Mouse (Mus musculus) frontal cortex, postnatal 14 days (tissue): ENCODE results near the gene Nlgn1.

Experiments used
- DNase-seq, 2 experiments: peaks; one replicate each; pipeline ENCODE4 v3.0.0; 2022; ENCODE audit warnings: low spot score in 2 of 2

Gene Nlgn1

DNA sequence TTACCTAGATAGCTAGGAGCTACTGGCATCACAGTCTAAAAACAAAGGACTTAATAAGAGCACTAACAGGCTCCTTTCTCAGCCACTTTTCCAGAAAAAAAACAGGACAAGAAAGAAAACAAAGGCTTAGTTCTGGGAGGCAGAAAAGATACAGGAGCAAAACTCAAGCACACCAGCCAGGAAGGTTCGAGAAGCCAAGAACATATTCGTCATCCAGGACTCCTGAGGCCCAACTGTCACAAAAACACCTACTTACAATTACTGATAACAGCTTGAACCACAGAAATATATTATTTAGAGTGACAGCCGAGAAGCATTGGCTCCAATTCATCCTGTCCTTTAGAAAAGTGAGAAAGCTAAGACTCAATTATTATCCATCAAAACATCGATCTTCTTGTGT lies 281.5 kb downstream of the Nlgn1 start:
- no peak for DNase-seq

GRCm38 (mm10) chr3:26042966-26043365 lies 289.3 kb downstream of the Nlgn1 start:
- DNase-seq: no peak

DNA sequence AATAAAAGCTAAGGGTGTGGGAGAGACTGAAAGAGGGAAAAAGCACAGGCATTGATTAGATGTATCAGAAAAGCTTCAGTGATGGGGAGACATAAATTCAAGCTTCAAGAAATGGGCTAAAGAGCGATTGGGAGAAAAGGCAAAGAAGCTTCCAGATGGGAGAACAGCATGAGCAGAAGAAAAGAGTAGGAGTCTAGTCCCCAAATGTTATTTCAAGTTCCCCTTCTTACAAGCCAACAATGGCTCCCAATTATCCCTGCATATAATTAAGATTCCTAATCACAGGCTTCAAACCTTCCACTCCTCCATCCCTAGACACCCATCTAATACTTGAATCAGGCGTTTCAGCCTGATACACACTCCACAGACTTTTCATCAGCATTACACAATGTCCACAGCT lies 292.6 kb downstream of the Nlgn1 start:
- no peak for DNase-seq

GRCm38 (mm10) chr3:26026025-26026424 lies 306.2 kb downstream of the Nlgn1 start:
- DNase-seq: no peak

GRCm38 (mm10) chr3:26023217-26023616 lies 309.0 kb downstream of the Nlgn1 start:
- DNase-seq: no peak

DNA sequence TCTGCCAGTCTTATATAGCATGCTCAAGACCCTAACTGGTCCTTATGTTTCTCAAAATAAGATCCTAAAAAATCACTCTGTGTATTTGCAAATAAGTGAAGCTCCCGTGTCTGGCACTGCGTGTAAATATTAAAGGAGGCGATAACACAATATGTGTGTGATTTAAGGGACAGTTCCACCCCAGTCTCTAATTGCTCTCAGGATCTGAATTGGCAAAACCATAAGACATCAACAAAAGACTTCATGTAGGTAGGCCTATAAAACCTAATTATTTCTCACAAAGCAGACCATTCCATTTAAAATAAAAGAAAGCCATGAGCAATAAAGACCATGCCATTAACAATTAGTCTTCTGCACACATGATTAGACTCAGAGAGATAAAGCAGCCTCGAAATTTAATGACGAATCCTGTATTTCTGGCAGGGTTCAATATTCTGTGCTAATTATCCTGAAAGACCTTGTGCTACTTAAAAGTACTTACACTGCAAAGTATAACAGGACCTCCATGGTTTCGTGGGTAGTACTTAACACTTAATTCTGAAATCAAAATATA lies 310.6 kb downstream of the Nlgn1 start:
- DNase-seq: no peak

DNA sequence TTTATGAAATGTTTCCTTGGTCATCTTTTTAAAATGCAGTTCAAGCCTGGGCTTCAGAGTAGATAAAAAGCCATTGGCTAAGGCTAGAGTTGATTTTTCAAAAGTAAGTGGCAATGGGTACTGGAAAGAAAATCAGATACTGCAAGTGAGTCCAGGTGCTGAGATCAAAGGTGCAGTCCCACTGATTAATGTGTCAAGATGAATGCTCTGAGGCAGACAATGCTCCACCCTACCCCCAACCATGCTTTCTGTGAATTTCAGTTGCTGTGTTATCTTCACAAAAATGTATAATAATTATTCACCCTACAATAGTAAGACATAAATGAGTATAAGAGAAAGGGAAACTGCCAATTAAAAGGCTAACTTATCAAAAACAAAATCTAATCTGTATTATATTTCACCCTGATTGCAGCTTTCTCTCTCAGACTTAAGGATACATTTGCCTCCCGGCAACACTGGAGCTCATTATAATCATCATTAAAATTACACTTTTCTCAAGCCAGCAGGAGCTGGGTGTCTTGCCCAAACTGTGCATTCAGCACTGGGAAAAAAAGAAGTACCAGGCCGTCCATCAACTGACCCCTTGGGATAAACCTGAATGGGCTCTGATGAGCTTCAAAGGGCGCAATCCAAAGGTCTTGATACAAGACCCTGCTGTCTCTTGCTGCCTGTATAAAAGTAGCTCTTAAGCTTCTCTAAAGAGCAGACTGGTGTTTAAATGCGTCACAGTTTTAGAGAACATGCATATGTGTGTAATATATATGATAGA lies 320.8 kb downstream of the Nlgn1 start:
- no peak for DNase-seq

DNA sequence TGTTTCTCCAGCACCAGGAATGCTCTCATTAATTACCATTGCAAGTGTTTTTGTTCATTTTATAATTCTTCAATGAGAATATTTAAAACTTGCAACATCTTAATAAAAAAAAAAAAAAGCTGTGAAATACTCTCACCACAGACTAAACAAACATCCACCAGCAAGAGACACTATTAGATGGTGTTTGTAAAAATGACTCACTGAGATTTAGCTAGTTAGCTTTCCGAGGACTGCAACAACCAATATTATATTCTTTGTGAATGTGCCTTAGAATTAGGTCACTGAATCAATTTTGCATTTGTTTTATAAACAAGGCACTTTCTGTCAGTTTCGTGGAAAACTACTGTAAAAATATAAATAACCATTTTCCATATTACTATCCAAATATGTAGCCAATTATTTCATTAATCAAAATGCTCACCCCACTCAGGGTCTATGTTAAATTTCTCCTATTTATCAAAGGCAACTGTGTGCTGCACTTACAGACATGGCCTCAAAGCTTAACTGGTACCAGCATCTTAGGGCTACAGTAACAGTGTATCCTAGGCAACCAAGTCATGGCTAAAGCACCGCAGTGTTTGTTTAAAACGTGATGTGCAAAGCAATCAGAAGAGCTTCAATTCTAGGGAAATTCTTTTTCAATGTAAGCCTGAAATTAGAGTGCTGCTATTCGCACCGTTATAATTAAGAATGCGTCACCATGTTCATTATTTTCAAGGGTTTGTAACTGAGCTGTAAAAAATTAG lies 329.2 kb downstream of the Nlgn1 start:
- no peak for DNase-seq

- DNase-seq: no peak
Observed at GRCm38 (mm10) chr3:26002367-26002766, 329.9 kb downstream of the Nlgn1 start.

DNA sequence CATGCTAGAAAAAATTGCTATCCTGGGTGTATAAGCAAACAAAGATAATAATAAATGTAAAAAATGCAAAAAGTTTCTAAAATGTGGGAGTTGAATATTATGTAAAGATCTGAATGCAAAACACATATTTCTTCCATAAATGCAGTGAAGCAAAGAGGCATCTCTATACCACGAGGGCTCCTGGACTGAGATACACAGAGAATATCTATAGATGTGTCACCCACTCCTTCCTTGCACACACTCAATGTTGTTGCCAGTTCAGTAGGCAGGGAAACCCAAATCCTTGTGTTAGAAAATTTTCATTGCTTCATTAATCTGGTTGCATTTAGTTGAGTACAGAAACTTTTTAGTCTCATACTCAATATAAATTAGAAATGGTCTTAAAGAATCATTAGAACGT lies 364.7 kb downstream of the Nlgn1 start:
- DNase-seq: no peak

DNA sequence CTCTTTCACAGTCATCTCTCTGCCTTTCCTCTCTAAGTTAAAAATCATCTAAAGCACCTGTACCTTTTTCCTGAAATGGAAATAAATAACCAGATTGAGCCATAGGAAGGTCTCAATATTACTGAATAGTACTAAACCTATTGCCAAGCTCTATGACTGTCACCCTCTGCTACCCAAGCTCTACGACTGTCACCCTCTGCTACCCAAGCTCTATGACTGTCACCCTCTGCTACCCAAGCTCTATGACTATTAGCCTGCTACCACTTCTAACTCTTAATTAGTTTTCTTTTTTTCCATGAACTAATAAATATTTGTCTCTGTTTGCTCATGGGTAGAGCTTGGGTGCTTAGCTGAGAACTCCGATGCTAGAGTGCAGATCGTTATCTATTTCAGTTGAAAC lies 368.0 kb downstream of the Nlgn1 start:
- DNase-seq: no peak

DNA sequence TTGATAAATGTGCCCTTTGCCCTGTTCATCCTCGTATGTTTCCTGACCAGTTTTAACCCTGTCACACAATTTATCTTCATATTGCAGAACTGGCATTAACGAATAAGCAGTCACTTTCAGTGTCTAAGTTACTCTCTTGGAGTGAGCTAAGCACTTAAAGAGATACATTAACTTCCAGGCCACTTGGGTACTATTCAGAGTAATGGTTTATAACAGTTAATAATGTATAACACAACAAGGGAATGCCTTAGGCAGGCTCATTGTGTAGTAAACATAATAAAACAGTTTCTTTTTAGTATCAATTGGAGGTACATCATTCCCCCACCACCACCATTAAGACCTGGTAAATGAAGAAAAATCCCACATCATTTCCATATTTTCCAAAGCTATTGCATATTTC lies 368.7 kb downstream of the Nlgn1 start:
- no peak for DNase-seq

- DNase-seq: no peak
Observed at GRCm38 (mm10) chr3:25916535-25916934, 415.7 kb downstream of the Nlgn1 start.

DNA sequence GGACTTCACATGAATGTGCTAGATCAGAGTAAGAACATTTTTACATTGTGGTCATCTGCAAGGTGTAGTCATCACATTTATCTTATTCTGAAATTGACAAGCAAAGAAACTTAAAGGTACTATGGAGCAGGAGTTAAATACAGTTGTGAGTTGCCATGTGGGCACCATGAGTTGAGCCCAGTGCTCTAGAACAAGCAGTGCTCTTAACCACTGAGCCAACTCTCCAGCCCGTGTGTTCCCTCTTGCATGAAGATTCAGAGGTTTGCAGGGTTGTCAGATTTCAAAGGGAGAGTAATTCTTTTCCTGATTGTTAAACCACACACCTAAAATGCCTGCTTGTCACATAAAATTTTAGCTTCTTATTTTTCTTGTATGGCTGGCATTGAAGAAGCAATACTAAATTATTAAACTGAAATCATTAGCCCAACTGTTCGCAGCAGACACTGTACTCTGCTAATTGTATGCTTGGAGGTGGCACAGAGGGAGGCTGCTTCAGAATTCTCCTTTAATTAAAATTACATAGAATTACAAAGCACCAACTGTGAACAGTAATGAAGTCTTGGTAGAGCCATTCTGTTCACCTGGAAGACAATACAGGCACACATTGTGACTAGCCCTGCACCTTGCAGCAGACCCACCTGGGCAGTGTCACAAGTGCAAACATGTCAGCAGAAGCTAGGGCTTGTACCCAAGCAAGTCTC lies 417.7 kb downstream of the Nlgn1 start:
- DNase-seq: no peak

DNA sequence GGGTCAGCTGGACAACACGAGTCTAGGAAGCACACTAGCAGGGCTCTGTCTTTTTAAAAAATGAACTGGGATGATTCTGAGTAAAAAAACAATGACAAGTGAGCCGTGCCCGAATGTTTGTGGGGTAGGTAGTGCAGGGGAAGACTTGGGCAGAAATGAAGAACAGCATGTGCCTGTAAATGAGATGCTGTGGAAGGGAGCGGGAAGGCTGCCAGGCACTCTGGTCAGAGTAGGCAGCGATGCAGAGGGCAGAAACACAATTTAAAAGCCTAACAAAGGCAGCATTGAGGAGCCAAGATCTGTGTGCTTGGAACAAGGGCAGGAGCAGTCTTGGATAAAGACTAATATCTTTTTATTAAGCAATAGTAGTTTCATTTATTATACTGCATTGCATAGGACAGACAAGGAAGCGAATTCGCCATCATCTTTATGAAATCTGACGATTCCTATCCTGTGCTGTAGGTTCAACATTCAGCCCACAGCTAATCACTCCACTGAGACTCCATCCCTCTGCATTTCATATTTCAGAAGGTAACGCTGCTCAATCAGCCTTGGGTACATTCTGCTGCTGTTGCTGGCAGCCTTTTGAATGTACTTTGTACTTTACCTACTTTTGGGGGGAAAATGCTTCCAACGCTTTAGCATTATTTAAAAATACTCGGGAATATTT lies 429.0 kb downstream of the Nlgn1 start:
- peak; percentile 23 to 61 for DNase-seq

GRCm38 (mm10) chr3:25897456-25897855 lies 434.8 kb downstream of the Nlgn1 start:
- DNase-seq: no peak

DNA sequence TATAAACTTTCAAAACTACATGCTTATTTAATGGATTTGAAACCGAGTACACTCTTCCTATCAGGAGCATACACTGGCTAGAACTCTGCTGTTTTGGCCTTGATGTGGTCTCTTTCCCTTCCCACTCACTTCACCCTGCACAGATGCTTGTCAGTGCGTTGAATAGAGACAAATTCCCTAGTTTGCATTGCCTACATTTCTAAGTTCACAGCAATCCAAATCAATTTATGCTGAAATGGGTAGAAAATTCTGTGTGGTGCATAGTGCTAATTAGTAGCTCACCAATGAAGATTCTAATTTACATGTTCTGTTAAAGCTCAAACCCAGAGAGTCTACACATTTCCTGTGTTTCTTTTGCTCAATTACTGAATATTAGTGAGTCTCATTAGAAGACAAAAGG lies 447.5 kb downstream of the Nlgn1 start:
- no peak for DNase-seq

- DNase-seq: no peak
Observed at GRCm38 (mm10) chr3:25869161-25869560, 463.1 kb downstream of the Nlgn1 start.

DNA sequence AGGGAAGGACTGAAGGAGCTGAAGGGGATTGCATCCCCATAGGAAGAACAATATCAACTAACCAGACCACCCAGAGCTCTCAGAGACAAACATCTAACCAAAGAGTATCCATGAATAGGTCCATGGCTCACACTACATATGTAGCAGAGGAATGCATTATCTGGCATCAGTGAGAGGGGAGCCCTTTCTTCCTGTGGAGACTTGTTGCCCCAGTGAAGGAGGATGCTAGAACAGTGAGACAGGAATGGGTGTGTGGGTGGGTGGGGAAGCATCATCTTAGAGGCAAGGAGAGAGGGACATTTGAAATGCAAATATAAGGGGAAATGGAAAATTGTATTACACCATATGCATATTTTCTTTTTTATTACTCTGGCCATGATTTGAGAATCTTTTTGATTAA lies 473.9 kb downstream of the Nlgn1 start:
- DNase-seq: no peak

- DNase-seq: no peak
Observed at GRCm38 (mm10) chr3:25844686-25845462, 487.4 kb downstream of the Nlgn1 start.

DNA sequence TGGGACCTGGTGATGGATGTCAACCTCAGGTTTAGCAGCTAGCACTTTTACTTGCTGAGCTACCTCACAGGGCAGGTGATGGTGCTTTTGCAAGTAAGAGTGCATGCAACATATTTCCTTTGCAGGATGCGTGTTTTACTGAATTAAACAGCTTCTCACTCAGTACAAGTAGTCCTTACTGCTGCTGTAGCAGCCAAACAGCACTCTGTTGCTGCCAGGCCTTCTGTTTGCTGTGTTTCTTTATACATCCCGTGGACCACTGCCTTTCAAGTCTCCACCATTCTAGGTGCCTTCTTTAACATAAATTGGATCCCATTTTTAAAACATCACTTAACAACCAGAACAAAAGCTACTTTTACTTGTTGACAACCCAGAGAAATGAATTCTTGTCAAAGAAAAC lies 502.0 kb downstream of the Nlgn1 start:
- no peak for DNase-seq
